Mouse (Mus musculus) gastrocnemius, adult 18-20 months (tissue): ENCODE measurements around the gene Tox4. TPM values are rescaled to one million over a fixed set of nuclear protein-coding genes. Genes with fewer than 3 reads are reported as not detected.
"Not testable (repeated sequence)": the region's sequence is repeated elsewhere in the genome, so short reads cannot be mapped to it uniquely, and the experiment has no call there.

Experiments
- DNase-seq: peaks from one replicate; pipeline ENCODE4 v3.0.0; 2021; ENCODE audit warnings: low spot score
- long read RNA-seq, 2 experiments: library from polyadenylated mRNA; stranded (forward); transcript quantifications; one replicate each; pipeline ENCODE4 v2.0.0; 2021
- total RNA-seq, 2 experiments: library from RNA; stranded (reverse); gene quantifications; 2 replicates each; pipeline ENCODE4 v1.2.3; 2021

The Tox4 gene
- 10 to 100 TPM; 48.6 to 51.3 TPM for total RNA-seq
- long read RNA-seq, experiment 1, full-length matches to known transcripts, result 2 of 92 reads
- long read RNA-seq, experiment 1, partial matches to known transcripts, result 83 of 92 reads
- long read RNA-seq, experiment 1, other reads (novel, unspliced or antisense), result 7 of 92 reads
- long read RNA-seq, experiment 2, full-length matches to known transcripts, result 1 of 65 reads
- long read RNA-seq, experiment 2, partial matches to known transcripts, result 56 of 65 reads
- long read RNA-seq, experiment 2, other reads (novel, unspliced or antisense), result 8 of 65 reads

- DNase-seq, result peak; percentile 99
Measured at GRCm38 (mm10) chr14:52278932-52279746, at the start of gene Tox4, which contains the start of gene Rab2b. Gene Tox4 (plus strand): TSS chr14:52279146. Gene Rab2b (minus strand): TSS chr14:52279545.

- DNase-seq, result no peak
Measured at GRCm38 (mm10) chr14:52232249-52232648, 46.7 kb upstream of the Tox4 start.

GRCm38 (mm10) chr14:52235165-52235564 is 43.8 kb upstream of the Tox4 start:
- peak; percentile 51 for DNase-seq

- DNase-seq, result no peak
Measured at GRCm38 (mm10) chr14:52236216-52236615, 42.7 kb upstream of the Tox4 start.

- DNase-seq, result peak; percentile 100
Measured at GRCm38 (mm10) chr14:52244041-52244689, 34.8 kb upstream of the Tox4 start.

GRCm38 (mm10) chr14:52244690-52245042 is 34.3 kb upstream of the Tox4 start:
- no peak for DNase-seq

GRCm38 (mm10) chr14:52246129-52246528 is 32.8 kb upstream of the Tox4 start:
- no peak for DNase-seq

GRCm38 (mm10) chr14:52256311-52257175 is 22.4 kb upstream of the Tox4 start:
- DNase-seq, result no peak

- DNase-seq, result peak; percentile 98
Measured at GRCm38 (mm10) chr14:52257484-52258213, 21.3 kb upstream of the Tox4 start, which contains the start of gene Chd8. Gene Chd8 (minus strand): TSS chr14:52257780.

GRCm38 (mm10) chr14:52272781-52273180 is 6.2 kb upstream of the Tox4 start:
- no peak for DNase-seq

GRCm38 (mm10) chr14:52277210-52277609 is 1.7 kb upstream of the Tox4 start:
- no peak for DNase-seq

- DNase-seq, result no peak
Measured at GRCm38 (mm10) chr14:52279747-52280120, 788 bp downstream of the Tox4 start.

- DNase-seq, result peak; percentile 26
Measured at GRCm38 (mm10) chr14:52283629-52284028, 4.7 kb downstream of the Tox4 start.

GRCm38 (mm10) chr14:52284191-52284590 is 5.2 kb downstream of the Tox4 start:
- DNase-seq, result no peak

GRCm38 (mm10) chr14:52295558-52296264 is 16.8 kb downstream of the Tox4 start:
- no peak for DNase-seq

- DNase-seq, result not testable (repeated sequence)
Measured at GRCm38 (mm10) chr14:52303517-52303916, 24.6 kb downstream of the Tox4 start.

- DNase-seq, result peak; percentile 93
Measured at GRCm38 (mm10) chr14:52304644-52305271, 25.8 kb downstream of the Tox4 start, which contains the start of gene Mettl3. Gene Mettl3 (minus strand): TSS chr14:52305128.

- no peak for DNase-seq
Measured at GRCm38 (mm10) chr14:52306100-52306499, 27.2 kb downstream of the Tox4 start.

GRCm38 (mm10) chr14:52310343-52310742 is 31.4 kb downstream of the Tox4 start:
- not testable (repeated sequence) for DNase-seq
